ENCODE assay signal across 29 mouse cellular contexts in the genomic region with DNA sequence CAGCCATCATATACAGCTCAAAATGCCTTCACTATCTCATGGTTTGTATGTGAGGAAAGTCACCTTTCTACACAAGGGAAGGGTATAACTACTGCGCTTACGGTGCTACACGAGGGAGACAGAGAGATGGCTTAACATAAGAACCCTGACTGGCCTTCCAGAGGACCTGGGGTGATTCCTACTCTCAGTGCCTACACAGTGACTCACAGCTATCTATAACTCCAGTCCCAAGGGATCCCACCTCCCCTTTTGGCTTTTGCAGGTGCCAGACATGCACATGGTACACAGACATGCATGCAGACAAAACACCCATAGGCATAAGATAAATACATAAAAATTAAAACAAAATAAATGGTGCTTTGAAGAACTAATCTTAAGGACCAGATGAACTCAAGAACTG. TPM values are rescaled to one million over a fixed set of nuclear protein-coding genes. Genes with fewer than 3 reads are reported as not detected.
DNase-seq lines count a peak whose midpoint lies in the region; ATAC-seq and TF ChIP-seq lines count a peak whose summit lies in the region.
"Had no signal": no experiment of that assay in that cellular context is flagged by ENCODE, and none has a peak within 500 bp of the region (broad histone marks: within the 10 kb centered on the region; RNA-seq: fewer than 3 reads in every experiment).

No protein-coding gene starts in this region.

- peaks cover 40% of the 10 kb centered on the region for H3K4me1 ChIP-seq in forebrain, embryonic 13.5 days
- peaks cover 14% of the 10 kb centered on the region for H3K4me1 ChIP-seq in forebrain, embryonic 11.5 days (replicated peaks; ENCODE audit: control insufficient read depth, insufficient read depth, low read length)
- peaks cover 25% of the 10 kb centered on the region for H3K4me1 ChIP-seq in heart, embryonic 15.5 days (replicated peaks)
- H3K4me1 ChIP-seq in CH12.LX (ENCODE audit: control insufficient read depth in 1 of 2, insufficient read depth in 2 of 2): peaks cover 3 to 19% of the 10 kb centered on the region in 2 experiments; a peak in 3 of 4 replicates
- H3K4me1 ChIP-seq: intestine, embryonic 15.5 days had no signal

- no peak for TF ChIP-seq CTCF in CH12.LX (conservative IDR thresholded peaks at IDR 0.05 in 1 of 2, IDR thresholded peaks at IDR 0.05 in 1 of 2; ENCODE audit: low read depth in 2 of 2, low read length in 2 of 2)

- no peak for DNase-seq in forebrain, embryonic 11.5 days (ENCODE audit: low spot score)
- DNase-seq in heart, postnatal 25 days (ENCODE audit: low spot score): no peak
- DNase-seq in CH12.LX (ENCODE audit: extremely low read depth): peak; percentile 38
- DNase-seq in thymus, postnatal 0 days (ENCODE audit: low spot score): no peak
- DNase-seq: adrenal gland, adult 8-10 months; adrenal gland, postnatal 25 days; cerebellum, adult 11 months; cerebellum, adult 2 months; cerebellum, adult 9-11 months; cerebellum, postnatal 36 days; embryo, embryonic 11 days; gastrocnemius, postnatal 25 days; heart, adult 2 months; heart, postnatal 14 days; kidney, adult 11 months; kidney, adult 8-10 months had no signal

- H3K27me3 ChIP-seq in forebrain, embryonic 13.5 days: no peaks in the 10 kb centered on the region
- no peaks in the 10 kb centered on the region for H3K27me3 ChIP-seq in forebrain, embryonic 11.5 days (ENCODE audit: control insufficient read depth, insufficient read depth, low read length)
- H3K27me3 ChIP-seq in heart, embryonic 15.5 days: no peaks in the 10 kb centered on the region
- no peaks in the 10 kb centered on the region for H3K27me3 ChIP-seq in CH12.LX (replicated peaks)
- H3K27me3 ChIP-seq: embryonic facial prominence, embryonic 13.5 days; hindbrain, embryonic 13.5 days; intestine, embryonic 15.5 days; kidney, embryonic 15.5 days had no signal

- dilution Hi-C loops in CH12.LX (cut with MboI; ENCODE audit: extremely low pct_ligation_motif_present, extremely low pct_unique_long_range_greater_than_20kb, low sequenced_read_pairs): no loop called here

- ATAC-seq in forebrain, embryonic 13.5 days: no peak
- ATAC-seq in forebrain, embryonic 11.5 days (replicated peaks; ENCODE audit: low FRiP score): no peak
- no peak for ATAC-seq in heart, embryonic 15.5 days (replicated peaks; ENCODE audit: insufficient number of reproducible peaks, insufficient read depth, low FRiP score, low read depth)
- ATAC-seq: activated CD4-positive, CD25-positive, alpha-beta regulatory T cell, adult 4 months; CD4-positive, CD25-positive, alpha-beta regulatory T cell, adult 4 months; hindbrain, embryonic 16.5 days; intestine, embryonic 15.5 days had no signal

- TF ChIP-seq POLR2A in CH12.LX (IDR thresholded peaks at IDR 0.05; ENCODE audit: low read depth, low read length): no peak

- in situ Hi-C loops in CH12.LX (cut with MboI; ENCODE audit: low pct_ligation_motif_present, low pct_unique_long_range_greater_than_20kb, low sequenced_read_pairs): no loop called here

- TF ChIP-seq EP300 in CH12.LX (IDR thresholded peaks at IDR 0.05; ENCODE audit: low read length): no peak

- WGBS in forebrain, embryonic 13.5 days: 92% methylated on average over 3 of the region's 3 CpGs
- 92% methylated on average over 3 of the region's 3 CpGs for WGBS in forebrain, embryonic 11.5 days
- WGBS in heart, embryonic 15.5 days: 86% methylated on average over 3 of the region's 3 CpGs

- H3K4me3 ChIP-seq in forebrain, embryonic 13.5 days: no peak overlapping the region
- H3K4me3 ChIP-seq in forebrain, embryonic 11.5 days (ENCODE audit: low read depth, low read length): no peak overlapping the region
- H3K4me3 ChIP-seq in heart, embryonic 15.5 days: no peak overlapping the region
- no peak overlapping the region for H3K4me3 ChIP-seq in CH12.LX (replicated peaks in 1 of 3; ENCODE audit: low read depth in 2 of 3, low read length in 2 of 3, poor library complexity in 1 of 3)
- H3K4me3 ChIP-seq: embryonic facial prominence, embryonic 10.5 days; embryonic facial prominence, embryonic 13.5 days; erythroblast, embryonic 14.5 days; heart, adult 2 months; hindbrain, embryonic 10.5 days; hindbrain, embryonic 13.5 days; intestine, embryonic 15.5 days; kidney, embryonic 15.5 days had no signal

- no peak overlapping the region for H3K4me2 ChIP-seq in forebrain, embryonic 13.5 days
- H3K4me2 ChIP-seq in forebrain, embryonic 11.5 days (ENCODE audit: low read depth, low read length, severe bottlenecking): no peak overlapping the region
- no peak overlapping the region for H3K4me2 ChIP-seq in heart, embryonic 15.5 days
- H3K4me2 ChIP-seq in CH12.LX (ENCODE audit: insufficient read depth, low read depth, poor library complexity, severe bottlenecking): no peak overlapping the region
- H3K4me2 ChIP-seq: embryonic facial prominence, embryonic 13.5 days; heart, embryonic 11.5 days; hindbrain, embryonic 13.5 days; intestine, embryonic 15.5 days; kidney, embryonic 15.5 days had no signal

- no peak overlapping the region for H3K9ac ChIP-seq in forebrain, embryonic 13.5 days
- H3K9ac ChIP-seq in forebrain, embryonic 11.5 days (ENCODE audit: low read length): no peak overlapping the region
- H3K9ac ChIP-seq in heart, embryonic 15.5 days: no peak overlapping the region
- no peak overlapping the region for H3K9ac ChIP-seq in CH12.LX (ENCODE audit: insufficient read depth, low read depth)
- H3K9ac ChIP-seq: embryonic facial prominence, embryonic 13.5 days; hindbrain, embryonic 13.5 days; intestine, embryonic 15.5 days; kidney, embryonic 15.5 days had no signal

- H3K9me3 ChIP-seq in forebrain, embryonic 13.5 days (replicated peaks): no peaks in the 10 kb centered on the region
- H3K9me3 ChIP-seq in forebrain, embryonic 11.5 days (ENCODE audit: control insufficient read depth, low read length): no peaks in the 10 kb centered on the region
- no peaks in the 10 kb centered on the region for H3K9me3 ChIP-seq in heart, embryonic 15.5 days (replicated peaks)
- no peaks in the 10 kb centered on the region for H3K9me3 ChIP-seq in CH12.LX (replicated peaks; ENCODE audit: low read length)
- H3K9me3 ChIP-seq: embryonic facial prominence, embryonic 10.5 days; embryonic facial prominence, embryonic 13.5 days; hindbrain, embryonic 10.5 days; hindbrain, embryonic 13.5 days; intestine, embryonic 15.5 days; kidney, embryonic 15.5 days had no signal

- H3K36me3 ChIP-seq in forebrain, embryonic 13.5 days (ENCODE audit: poor library complexity, severe bottlenecking): peaks cover 19% of the 10 kb centered on the region
- no peaks in the 10 kb centered on the region; the same call in 1 of the 2 replicates for H3K36me3 ChIP-seq in forebrain, embryonic 11.5 days (ENCODE audit: control insufficient read depth, insufficient read depth, low read length)
- 0 out of 2 replicates have a peak, but pooled peaks cover 3% of the 10 kb centered on the region for H3K36me3 ChIP-seq in heart, embryonic 15.5 days
- peaks cover 10 to 70% of the 10 kb centered on the region in 2 experiments for H3K36me3 ChIP-seq in CH12.LX (replicated peaks in 1 of 2; ENCODE audit: control insufficient read depth in 1 of 2, insufficient read depth in 1 of 2, low read length in 1 of 2)
- H3K36me3 ChIP-seq: intestine, embryonic 15.5 days; kidney, embryonic 15.5 days had no signal

- intact Hi-C loops in heart, postnatal 25 days (cut with DNase I): no loop called here

- H3K27ac ChIP-seq in forebrain, embryonic 13.5 days: peak overlapping the region; percentile 19; the same call in 1 of the 2 replicates
- no peak overlapping the region for H3K27ac ChIP-seq in forebrain, embryonic 11.5 days (ENCODE audit: low read depth, low read length)
- 0 out of 2 replicates have a peak overlapping the region, but pooled peaks have one; percentile 9 for H3K27ac ChIP-seq in heart, embryonic 15.5 days
- no peak overlapping the region for H3K27ac ChIP-seq in CH12.LX (ENCODE audit: insufficient read depth, low read depth)
- H3K27ac ChIP-seq: embryonic facial prominence, embryonic 10.5 days; embryonic facial prominence, embryonic 13.5 days; hindbrain, embryonic 10.5 days; intestine, embryonic 15.5 days; kidney, embryonic 15.5 days had no signal

- TF ChIP-seq RAD21 in CH12.LX (IDR thresholded peaks at IDR 0.05; ENCODE audit: low read depth, low read length): no peak

- no peaks in the 10 kb centered on the region for H3K79me2 ChIP-seq in CH12.LX (replicated peaks; ENCODE audit: control insufficient read depth, extremely low read depth, insufficient read depth, poor library complexity, severe bottlenecking)

TF ChIP-seq in CH12.LX, 34 proteins besides CTCF, POLR2A, EP300 and RAD21:
- TF ChIP-seq JUND (conservative IDR thresholded peaks at IDR 0.05; ENCODE audit: low read depth, low read length) (no peak), CHD1 (IDR thresholded peaks at IDR 0.05; ENCODE audit: low read depth, low read length) (no peak), MYC (IDR thresholded peaks at IDR 0.05; ENCODE audit: low read depth, low read length) (no peak), ZC3H11A (IDR thresholded peaks at IDR 0.05; ENCODE audit: low read depth, low read length) (no peak), SIN3A (IDR thresholded peaks at IDR 0.05; ENCODE audit: low read length) (no peak)

RNA-seq across cellular contexts. Expression of gene Fam126a, which starts 35.6 kb away (rescaled TPM):
- 40.9 and 44.3 TPM in 2 replicates for polyA plus RNA-seq in forebrain, embryonic 13.5 days (2015; fragmentation: Nextera tagmentation; extraction: Ambion mirVana)
- 44.8 and 48.0 TPM in 2 replicates for polyA plus RNA-seq in forebrain, embryonic 11.5 days (2014; fragmentation: Nextera tagmentation; extraction: Ambion mirVana)
- 33.9 and 34.5 TPM in 2 replicates for polyA plus RNA-seq in heart, embryonic 15.5 days (2015; fragmentation: Nextera tagmentation; extraction: Ambion mirVana)
- 10 to 100 TPM; 35.8 to 42.9 TPM for total RNA-seq in heart, postnatal 25 days (2021)
- total RNA-seq in CH12.LX (2012; rRNA removed) (18.2 and 22.6 TPM in 2 replicates), CH12.LX (2014; rRNA removed) (16.5 and 19.6 TPM in 2 replicates)
- polyA plus RNA-seq in CH12.LX (2012; ENCODE audit: insufficient read length, low read depth): 31.6 and 32.6 TPM in 2 replicates
- polyA plus RNA-seq in thymus, postnatal 0 days (2015; fragmentation: Nextera tagmentation; extraction: Ambion mirVana): 8.0 and 8.1 TPM in 2 replicates

Comparison
In these comparisons a context has a peak if more than half of its experiments do, and no peak if none do; other contexts are left out.
1. H3K27ac ChIP-seq: peak in forebrain, embryonic 13.5 days (single experiment) and heart, embryonic 15.5 days (single experiment); none in forebrain, embryonic 11.5 days (single experiment) and CH12.LX (single experiment).